Mouse (Mus musculus): ENCODE measurements at regions not wholly inside any gene's neighbourhood (a gene's known extent, or its start where the extent isn't known, plus 50 kb on each side); places are given as distances from the start of the nearest gene placed in this dataset.

- DNase-seq (ENCODE audit: low spot score in 2 of 2), result peak in 1 of 2 experiments; percentile 16
These were observed 319.9 kb upstream of the Tbl1x start for GRCm38 (mm10) chrX:77190863-77191262.

- no peak for DNase-seq (ENCODE audit: low spot score in 2 of 2)
These were observed 302.1 kb upstream of the Tbl1x start for GRCm38 (mm10) chrX:77208726-77209125.

GRCm38 (mm10) chrX:77219355-77219754 is 291.5 kb upstream of the Tbl1x start:
- DNase-seq (ENCODE audit: low spot score in 2 of 2), result peak in 1 of 2 experiments; percentile 24
